ENCODE assay signal across 9 mouse cellular contexts in the genomic region with DNA sequence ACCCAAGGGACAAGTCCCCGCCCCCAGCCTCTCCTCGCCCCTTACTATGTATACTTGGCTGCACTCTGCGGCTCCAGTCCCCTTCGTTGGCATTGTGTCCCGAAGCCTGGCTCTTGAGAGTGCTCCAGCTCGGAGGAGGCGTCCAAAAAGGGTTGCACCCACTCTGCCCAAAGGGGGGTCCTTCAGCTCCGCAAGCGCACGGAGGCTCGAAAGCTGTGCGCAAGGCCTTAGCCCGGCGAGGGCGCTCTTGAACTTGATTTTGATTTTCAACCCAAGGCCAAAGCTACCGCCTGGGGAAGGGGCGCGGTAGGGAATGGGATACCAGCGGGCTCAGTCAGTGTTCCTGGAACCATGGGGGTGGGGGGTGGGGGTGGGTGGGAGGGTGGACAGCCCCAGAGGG. TPM values are rescaled to one million over a fixed set of nuclear protein-coding genes. Genes with fewer than 3 reads are reported as not detected.
DNase-seq lines count a peak whose midpoint lies in the region; ATAC-seq lines count a peak whose summit lies in the region.
"Had no signal": no experiment of that assay in that cellular context is flagged by ENCODE, and none has a peak within 500 bp of the region (broad histone marks: within the 10 kb centered on the region; RNA-seq: fewer than 3 reads in every experiment).

No protein-coding gene starts in this region.

- peaks cover 88% of the 10 kb centered on the region for H3K27me3 ChIP-seq in heart, embryonic 15.5 days
- H3K27me3 ChIP-seq in stomach, embryonic 15.5 days (replicated peaks) = peaks cover 77% of the 10 kb centered on the region
- H3K27me3 ChIP-seq: Patski had no signal

- WGBS in heart, embryonic 15.5 days = 0% methylated on average over 19 of the region's 19 CpGs
- 2% methylated on average over 18 of the region's 19 CpGs for WGBS in stomach, embryonic 15.5 days

- H3K27ac ChIP-seq in heart, embryonic 15.5 days = no peak overlapping the region
- H3K27ac ChIP-seq in stomach, embryonic 15.5 days = no peak overlapping the region

- no peaks in the 10 kb centered on the region for H3K9me3 ChIP-seq in heart, embryonic 15.5 days (replicated peaks)
- no peaks in the 10 kb centered on the region for H3K9me3 ChIP-seq in stomach, embryonic 15.5 days

- H3K9ac ChIP-seq in heart, embryonic 15.5 days = no peak overlapping the region
- no peak overlapping the region for H3K9ac ChIP-seq in stomach, embryonic 15.5 days

- H3K4me3 ChIP-seq in heart, embryonic 15.5 days = peak overlapping the region; percentile 58
- peak overlapping the region; percentile 58 for H3K4me3 ChIP-seq in stomach, embryonic 15.5 days (replicated peaks)

- peak; percentile 48 for DNase-seq in kidney, adult 18-20 months
- DNase-seq in kidney, adult 9 months = no peak
- peak; percentile 68 for DNase-seq in brain, embryonic 18.5 days (ENCODE audit: low read depth, low spot score)
- peak; percentile 47 to 75 for DNase-seq in kidney, postnatal 36 days
- DNase-seq in lung, postnatal 36 days = peak; percentile 67
- DNase-seq in urinary bladder, postnatal 14 days (ENCODE audit: low spot score) = no peak

- peak overlapping the region; percentile 95 for H3K4me2 ChIP-seq in heart, embryonic 15.5 days
- peak overlapping the region; percentile 100 for H3K4me2 ChIP-seq in stomach, embryonic 15.5 days

- H3K36me3 ChIP-seq in heart, embryonic 15.5 days = no peaks in the 10 kb centered on the region
- no peaks in the 10 kb centered on the region for H3K36me3 ChIP-seq in stomach, embryonic 15.5 days

- no peak for ATAC-seq in heart, embryonic 15.5 days (replicated peaks; ENCODE audit: insufficient number of reproducible peaks, insufficient read depth, low FRiP score, low read depth)
- ATAC-seq in stomach, embryonic 15.5 days (ENCODE audit: insufficient read depth, low FRiP score, low read depth) = no peak

- H3K4me1 ChIP-seq in heart, embryonic 15.5 days (replicated peaks) = peaks cover 41% of the 10 kb centered on the region
- H3K4me1 ChIP-seq in stomach, embryonic 15.5 days = peaks cover 34% of the 10 kb centered on the region

RNA-seq across cellular contexts. Expression of a gene that starts 0.5 kb away (rescaled TPM):
- 0.10 and 0.65 TPM in 2 replicates for polyA plus RNA-seq in heart, embryonic 15.5 days (2015; fragmentation: Nextera tagmentation; extraction: Ambion mirVana)
- 0.24 and 0.79 TPM in 2 replicates for polyA plus RNA-seq in stomach, embryonic 15.5 days (2015; fragmentation: Nextera tagmentation; extraction: Ambion mirVana)

Comparison
In these comparisons a context has a peak if more than half of its experiments do, and no peak if none do; other contexts are left out.
1. DNase-seq: peak in kidney, adult 18-20 months (single experiment), brain, embryonic 18.5 days (single experiment), kidney, postnatal 36 days (2 of 2) and lung, postnatal 36 days (single experiment); none in kidney, adult 9 months (single experiment) and urinary bladder, postnatal 14 days (single experiment).